Mouse (Mus musculus): ENCODE results near the gene Dcaf6.

The Dcaf6 gene

GRCm38 (mm10) chr1:165460360-165460800, at the start of gene Dcaf6, which contains the start of gene Mpc2:
Gene Dcaf6, minus strand, starts transcription at chr1:165460475.
Gene Mpc2, plus strand, starts transcription at chr1:165460637.
- peak; percentile 100 for DNase-seq (ENCODE audit: low read depth in 2 of 2, low spot score in 2 of 2)

- no peak for DNase-seq (ENCODE audit: low read depth in 2 of 2, low spot score in 2 of 2)
Measured at GRCm38 (mm10) chr1:165506303-165506702, 46.0 kb upstream of the Dcaf6 start.

DNA sequence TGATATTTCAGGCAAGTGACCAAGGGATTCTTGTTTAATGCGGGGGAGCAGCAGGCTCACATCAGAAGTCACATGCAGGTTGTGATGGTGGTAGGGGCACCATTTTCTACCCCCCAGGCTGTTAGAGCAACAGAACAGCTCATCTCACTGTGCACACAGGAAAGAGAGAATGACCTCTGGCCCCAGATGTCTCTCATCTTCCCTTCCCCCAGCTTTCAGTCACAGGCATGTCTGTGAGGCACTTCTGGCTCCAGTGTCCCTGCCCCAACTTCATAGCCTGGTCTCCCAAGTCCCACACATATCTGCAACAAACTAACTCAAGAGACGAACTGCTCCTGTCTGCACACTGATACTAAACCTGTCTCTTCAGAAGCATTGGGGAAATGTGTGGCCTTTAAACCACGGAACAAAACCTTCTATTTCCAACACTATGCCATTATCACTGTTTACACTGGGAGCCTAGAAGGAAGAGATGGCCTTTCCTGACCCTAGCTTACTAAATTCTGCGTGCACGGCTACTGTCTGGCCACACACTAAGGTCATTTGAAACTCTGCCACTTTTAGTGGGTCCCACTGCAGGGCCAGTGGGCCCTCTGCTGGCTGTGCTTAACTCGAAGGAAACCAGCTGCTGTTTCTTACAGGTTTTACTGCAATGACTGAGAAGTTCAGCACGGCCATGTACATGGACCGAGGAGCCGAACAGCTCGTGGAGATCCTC, 43.2 kb upstream of the Dcaf6 start:
- DNase-seq (ENCODE audit: low read depth in 2 of 2, low spot score in 2 of 2): no peak

- no peak for DNase-seq (ENCODE audit: low read depth in 2 of 2, low spot score in 2 of 2)
Measured at GRCm38 (mm10) chr1:165498856-165499255, 38.6 kb upstream of the Dcaf6 start.

DNA sequence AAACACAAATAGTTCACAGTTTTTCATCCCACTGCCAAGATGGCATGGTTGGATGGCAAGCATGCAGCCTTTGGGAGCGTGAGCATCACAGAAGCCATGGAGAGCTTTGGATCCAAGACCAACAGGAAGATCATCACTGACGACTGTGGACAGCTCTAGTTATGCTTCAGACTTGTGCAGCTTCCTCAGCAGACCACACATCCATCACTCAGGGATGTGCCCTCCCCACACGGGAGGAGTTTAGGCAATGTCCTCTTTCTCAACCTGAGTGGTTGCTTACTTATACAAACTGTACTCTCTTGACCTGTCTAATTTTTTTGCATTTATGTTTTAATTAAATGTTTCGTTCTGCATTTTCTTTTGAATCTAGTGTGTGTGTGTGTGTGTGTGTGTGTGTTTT, 28.9 kb upstream of the Dcaf6 start:
- DNase-seq (ENCODE audit: low read depth in 2 of 2, low spot score in 2 of 2): no peak

DNA sequence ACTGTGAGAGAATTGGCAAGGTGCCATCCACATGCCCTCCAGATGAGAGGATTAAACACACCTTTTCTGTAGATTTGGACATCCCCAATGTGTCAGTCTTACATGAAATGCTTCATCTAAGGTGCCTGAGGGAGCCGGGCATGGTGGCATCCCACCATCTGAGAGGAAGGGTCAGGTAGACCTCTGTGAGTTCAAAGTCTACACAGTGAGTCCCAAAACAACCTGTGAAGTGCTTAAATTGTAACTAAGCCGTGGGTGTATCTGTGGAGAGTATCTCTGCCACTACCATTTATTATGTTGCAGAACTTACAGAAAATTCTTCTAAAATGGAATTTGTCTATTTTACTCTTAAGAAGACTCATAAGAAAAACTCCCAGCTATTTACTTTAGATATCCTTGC, 25.8 kb upstream of the Dcaf6 start:
- no peak for DNase-seq (ENCODE audit: low read depth in 2 of 2, low spot score in 2 of 2)

- DNase-seq (ENCODE audit: low read depth in 2 of 2, low spot score in 2 of 2): no peak
Measured at GRCm38 (mm10) chr1:165484688-165485233, 24.5 kb upstream of the Dcaf6 start, which contains the start of gene Adcy10. Gene Adcy10, plus strand, starts transcription at chr1:165485183.

DNA sequence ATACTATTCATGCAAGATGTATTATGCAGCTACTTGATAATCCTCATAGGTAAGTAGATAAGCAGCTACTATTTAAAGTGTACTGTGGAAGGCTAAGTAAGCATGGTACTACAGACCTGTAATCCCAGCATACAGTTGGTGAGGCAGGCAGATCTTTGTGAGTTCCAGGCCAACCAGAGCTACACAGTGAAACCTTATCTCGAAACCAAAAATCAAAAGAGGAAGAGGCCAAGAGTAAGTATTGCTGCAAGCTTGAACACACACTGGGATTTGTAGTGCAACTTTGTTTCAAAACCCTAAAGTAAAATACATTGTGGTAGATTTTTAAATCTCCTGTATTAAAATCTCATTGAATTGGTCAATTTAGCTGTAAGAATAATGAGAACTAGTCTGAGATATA, 11.2 kb upstream of the Dcaf6 start:
- no peak for DNase-seq (ENCODE audit: low read depth in 2 of 2, low spot score in 2 of 2)

DNA sequence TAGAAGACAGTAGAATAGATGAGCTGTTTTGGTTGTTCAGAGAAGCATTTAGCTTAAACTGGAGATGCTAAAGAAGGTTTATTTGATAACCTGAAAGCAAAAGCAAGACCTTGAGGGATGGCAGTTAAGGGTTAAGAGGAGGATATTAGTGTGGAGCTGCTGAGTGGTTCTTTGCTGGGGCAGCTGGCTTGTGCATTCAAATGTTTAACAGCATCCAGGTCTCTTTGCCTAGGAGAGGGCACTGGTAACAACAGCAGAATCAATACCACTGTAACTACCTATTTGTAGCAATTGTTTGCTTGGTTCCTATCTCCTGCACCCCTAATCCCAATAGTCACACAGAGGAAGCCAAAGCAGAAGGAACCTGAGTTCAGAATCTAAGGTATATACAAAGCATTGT, 9.4 kb upstream of the Dcaf6 start:
- no peak for DNase-seq (ENCODE audit: low read depth in 2 of 2, low spot score in 2 of 2)

DNA sequence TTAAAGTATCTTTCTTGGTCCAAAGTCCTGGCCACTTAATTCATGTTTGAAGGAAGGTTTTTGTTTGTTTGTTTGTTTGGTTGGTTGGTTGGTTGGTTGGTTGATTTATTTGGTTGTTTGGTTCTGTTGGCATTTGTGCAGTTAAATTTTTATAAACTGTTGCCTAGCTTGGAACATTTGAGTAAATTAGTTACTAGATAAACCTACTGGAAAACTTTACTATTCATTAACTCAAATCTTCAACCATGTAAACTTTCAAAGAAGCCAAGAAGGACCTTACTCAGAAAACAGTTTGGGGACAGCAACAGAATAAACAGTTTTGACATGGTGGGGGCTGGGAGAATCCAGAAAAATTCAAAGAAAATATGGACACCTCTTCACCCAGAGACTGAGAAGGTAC, 8.7 kb upstream of the Dcaf6 start:
- no peak for DNase-seq (ENCODE audit: low read depth in 2 of 2, low spot score in 2 of 2)

DNA sequence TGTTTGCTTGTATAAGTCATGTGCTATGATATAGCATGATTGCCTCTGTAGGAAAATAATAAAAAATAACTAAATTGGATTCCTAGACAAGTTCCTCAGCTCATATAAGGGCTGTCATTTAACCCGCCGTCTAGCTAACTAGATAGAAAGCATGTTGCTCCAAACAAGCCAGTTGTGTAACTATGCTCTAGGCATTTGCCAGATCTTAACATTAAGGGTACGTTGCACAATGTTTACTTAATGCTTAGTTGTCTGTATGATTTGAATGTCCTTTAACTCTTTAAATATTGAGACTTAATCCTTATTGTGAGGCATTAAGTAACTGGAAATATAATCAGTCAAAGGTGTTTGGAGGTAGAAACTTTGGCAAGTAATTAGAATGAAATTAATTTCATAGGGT, 4.3 kb upstream of the Dcaf6 start:
- DNase-seq (ENCODE audit: low read depth in 2 of 2, low spot score in 2 of 2): no peak

GRCm38 (mm10) chr1:165462861-165463260, 2.6 kb upstream of the Dcaf6 start:
- DNase-seq (ENCODE audit: low read depth in 2 of 2, low spot score in 2 of 2): no peak

DNA sequence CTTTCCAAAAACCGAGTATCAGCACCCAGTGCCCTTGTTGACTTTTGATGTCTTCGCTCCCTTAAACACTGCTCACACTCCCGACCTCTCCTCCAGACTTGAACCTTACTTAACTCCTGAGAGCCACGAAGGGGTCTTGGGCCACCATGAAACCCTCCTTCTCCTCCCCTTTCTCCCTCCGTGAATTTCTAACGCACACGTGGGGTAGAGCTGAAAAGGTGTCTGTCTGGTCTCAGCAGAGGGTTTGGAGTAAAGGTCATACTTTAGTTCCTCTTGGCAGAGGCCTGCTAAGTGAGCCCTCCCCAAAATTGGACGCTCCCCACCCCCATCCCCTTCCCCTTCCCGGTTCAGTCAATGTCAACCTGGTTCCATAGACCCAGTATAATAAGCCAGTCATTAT, 1.4 kb upstream of the Dcaf6 start:
- DNase-seq (ENCODE audit: low read depth in 2 of 2, low spot score in 2 of 2): no peak

- peak; percentile 100 for DNase-seq (ENCODE audit: low read depth in 2 of 2, low spot score in 2 of 2)
Measured at GRCm38 (mm10) chr1:165460801-165461377, 614 bp upstream of the Dcaf6 start.

GRCm38 (mm10) chr1:165459503-165460181, 633 bp downstream of the Dcaf6 start:
- peak; percentile 41 to 44 for DNase-seq (ENCODE audit: low read depth in 2 of 2, low spot score in 2 of 2)

DNA sequence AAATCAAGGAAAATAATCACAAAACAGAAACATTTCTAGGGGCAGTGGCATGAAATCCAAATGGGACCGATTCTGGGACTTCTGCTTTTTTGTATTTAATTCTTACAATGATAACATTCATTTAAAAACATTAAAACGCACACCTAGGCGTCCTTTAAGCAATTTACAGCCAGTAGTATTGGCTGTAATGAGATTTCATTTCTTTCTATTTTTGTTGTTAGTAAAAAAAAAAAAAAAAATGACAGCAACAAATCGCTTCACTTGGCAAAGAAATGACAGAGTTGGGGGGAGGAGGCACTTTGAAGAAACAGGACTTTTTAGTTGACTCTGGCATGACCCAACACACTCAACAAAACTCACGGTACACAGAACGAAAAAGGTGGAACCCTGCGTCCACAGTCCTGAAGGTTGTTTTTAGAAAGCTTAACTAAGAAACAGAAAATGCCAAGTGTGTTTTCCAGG, 1.2 kb downstream of the Dcaf6 start:
- DNase-seq (ENCODE audit: low read depth in 2 of 2, low spot score in 2 of 2): no peak

DNA sequence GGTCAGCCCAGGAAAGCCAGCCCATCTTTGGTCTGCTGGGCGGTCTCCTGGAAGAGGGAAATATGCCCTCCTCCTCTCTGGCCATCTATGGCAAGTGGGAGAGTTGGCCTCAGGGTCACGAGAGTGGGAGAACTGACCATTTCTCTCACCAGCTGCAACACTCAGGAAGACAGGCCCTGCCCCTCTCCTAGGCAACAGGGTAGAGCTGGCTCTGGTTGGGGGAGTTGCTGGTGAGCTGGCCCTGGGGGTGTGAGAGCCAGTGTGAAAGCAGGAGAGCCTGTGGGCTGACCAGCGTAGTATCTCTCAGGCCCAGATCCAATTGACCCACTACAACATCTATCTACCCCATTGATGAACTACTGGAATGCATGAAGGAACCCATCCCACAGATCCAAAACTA, 18.6 kb downstream of the Dcaf6 start:
- DNase-seq (ENCODE audit: low read depth in 2 of 2, low spot score in 2 of 2): no peak

DNA sequence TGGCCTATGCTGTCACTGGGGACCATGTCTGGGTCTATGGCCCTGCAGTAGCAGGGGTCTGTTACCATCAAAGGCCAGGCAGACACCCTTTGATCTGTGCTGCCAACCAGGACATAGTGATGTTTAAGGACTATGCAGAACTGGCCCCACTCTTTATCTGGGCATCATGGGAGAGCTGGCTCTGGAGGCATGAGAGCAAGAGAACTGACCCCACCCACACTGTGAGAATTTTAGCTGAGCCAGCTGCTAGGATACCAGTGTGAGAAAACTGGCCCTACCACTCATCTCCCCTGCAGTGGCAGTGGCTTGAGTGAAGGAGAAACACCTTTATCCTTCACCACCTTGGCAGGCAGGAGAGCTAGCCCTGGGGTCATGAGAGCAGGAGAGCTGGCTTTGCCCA, 19.1 kb downstream of the Dcaf6 start:
- no peak for DNase-seq (ENCODE audit: low read depth in 2 of 2, low spot score in 2 of 2)

GRCm38 (mm10) chr1:165440788-165441187, 19.5 kb downstream of the Dcaf6 start:
- DNase-seq (ENCODE audit: low read depth in 2 of 2, low spot score in 2 of 2): no peak

- DNase-seq (ENCODE audit: low read depth in 2 of 2, low spot score in 2 of 2): no peak
Measured at GRCm38 (mm10) chr1:165438289-165439021, 21.8 kb downstream of the Dcaf6 start.

DNA sequence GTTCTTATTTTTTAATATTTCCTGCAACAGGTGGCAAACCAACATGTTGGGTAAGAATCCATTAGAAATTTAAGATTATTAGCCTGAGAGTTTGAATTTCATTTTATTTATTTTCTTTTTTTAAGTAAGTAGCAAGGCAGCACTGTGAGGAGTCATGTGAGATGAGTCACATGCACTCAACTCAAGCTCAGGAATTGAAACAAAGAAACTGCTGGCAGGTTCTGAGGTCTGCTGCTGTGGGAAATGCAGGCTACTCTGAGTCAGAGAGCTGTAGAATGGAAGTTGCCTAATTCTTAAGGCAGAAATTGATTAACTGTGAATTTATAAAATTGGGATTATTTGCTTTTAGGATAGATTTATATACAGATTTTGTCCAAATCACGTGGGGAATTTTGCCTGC, 27.4 kb downstream of the Dcaf6 start:
- DNase-seq (ENCODE audit: low read depth in 2 of 2, low spot score in 2 of 2): no peak
